Mouse (Mus musculus): ENCODE results near the gene Gbf1.
"Not testable (repeated sequence)": the region's sequence is repeated elsewhere in the genome, so short reads cannot be mapped to it uniquely, and the experiment has no call there.

Gene Gbf1

GRCm38 (mm10) chr19:46147511-46148371, 4.6 kb upstream of the Gbf1 start, which contains the start of gene Pitx3:
Gene Pitx3 (minus strand): TSS chr19:46148326.
- peak; percentile 46 for DNase-seq

GRCm38 (mm10) chr19:46148372-46148760, 3.9 kb upstream of the Gbf1 start:
- peak; percentile 93 for DNase-seq

- DNase-seq = no peak
These were observed 3.2 kb upstream of the Gbf1 start for GRCm38 (mm10) chr19:46149091-46149490.

- DNase-seq = no peak
These were observed 13.6 kb downstream of the Gbf1 start for GRCm38 (mm10) chr19:46165950-46166349.

GRCm38 (mm10) chr19:46167169-46167568, 14.9 kb downstream of the Gbf1 start:
- not testable (repeated sequence) for DNase-seq

GRCm38 (mm10) chr19:46169396-46169795, 17.1 kb downstream of the Gbf1 start:
- DNase-seq = no peak

- no peak for DNase-seq
These were observed 17.6 kb downstream of the Gbf1 start for GRCm38 (mm10) chr19:46169913-46170312.

GRCm38 (mm10) chr19:46172541-46172940, 20.2 kb downstream of the Gbf1 start:
- no peak for DNase-seq

- DNase-seq = no peak
These were observed 22.9 kb downstream of the Gbf1 start for GRCm38 (mm10) chr19:46175173-46175572.

- DNase-seq = no peak
These were observed 24.7 kb downstream of the Gbf1 start for GRCm38 (mm10) chr19:46177046-46177445.

- DNase-seq = no peak
These were observed 28.0 kb downstream of the Gbf1 start for GRCm38 (mm10) chr19:46180274-46180673.

GRCm38 (mm10) chr19:46182241-46182640, 29.9 kb downstream of the Gbf1 start:
- peak; percentile 28 for DNase-seq

GRCm38 (mm10) chr19:46186611-46187010, 34.3 kb downstream of the Gbf1 start:
- DNase-seq = peak; percentile 35

GRCm38 (mm10) chr19:46187203-46187602, 34.9 kb downstream of the Gbf1 start:
- peak; percentile 18 for DNase-seq

GRCm38 (mm10) chr19:46198293-46198692, 46.0 kb downstream of the Gbf1 start:
- DNase-seq = no peak

GRCm38 (mm10) chr19:46198891-46199290, 46.6 kb downstream of the Gbf1 start:
- DNase-seq = no peak

- DNase-seq = no peak
These were observed 51.9 kb downstream of the Gbf1 start for GRCm38 (mm10) chr19:46204166-46204565.

GRCm38 (mm10) chr19:46205680-46206079, 53.4 kb downstream of the Gbf1 start:
- no peak for DNase-seq

- DNase-seq = no peak
These were observed 58.6 kb downstream of the Gbf1 start for GRCm38 (mm10) chr19:46210951-46211350.

GRCm38 (mm10) chr19:46214541-46214940, 62.2 kb downstream of the Gbf1 start:
- no peak for DNase-seq

- no peak for DNase-seq
These were observed 63.1 kb downstream of the Gbf1 start for GRCm38 (mm10) chr19:46215401-46215800.

GRCm38 (mm10) chr19:46216716-46217115, 64.4 kb downstream of the Gbf1 start:
- DNase-seq = no peak

GRCm38 (mm10) chr19:46217347-46217746, 65.0 kb downstream of the Gbf1 start:
- DNase-seq = not testable (repeated sequence)

- no peak for DNase-seq
These were observed 67.8 kb downstream of the Gbf1 start for GRCm38 (mm10) chr19:46220116-46220515.

GRCm38 (mm10) chr19:46223118-46223517, 70.8 kb downstream of the Gbf1 start:
- DNase-seq = no peak

All from kidney, postnatal 10 days (tissue).